Mouse (Mus musculus) kidney, postnatal 0 days (tissue): Measurements from ENCODE around the gene Nsd2. TPM values are rescaled to one million over a fixed set of nuclear protein-coding genes. Genes with fewer than 3 reads are reported as not detected.
"Not testable (repeated sequence)": the region's sequence is repeated elsewhere in the genome, so short reads cannot be mapped to it uniquely, and the experiment has no call there.

Experiments used
- ATAC-seq: fragments of 200-750 bp; cut with Nextera tagmentation; replicated peaks from 2 replicates; pipeline ENCODE4 v1.8.0; 2017; ENCODE audit warnings: low read depth, moderate number of reproducible peaks, moderate TSS enrichment, moderate library complexity; ENCODE audit not compliant: low FRiP score
- DNase-seq: peaks from one replicate; pipeline ENCODE4 v3.0.0-alpha.2; 2016; ENCODE audit warnings: low spot score
- H3K27ac ChIP-seq: fragments of 300-500 bp; sonication (generic); 2 replicates; pipeline ENCODE4 v1.5.1; 2014; ENCODE audit warnings: mild to moderate bottlenecking
- H3K27me3 ChIP-seq: fragments of 300-500 bp; sonication (generic); 2 replicates; pipeline ENCODE4 v1.6.1; 2014; ENCODE audit warnings: low read length, mixed read lengths; ENCODE audit not compliant: insufficient read depth
- H3K36me3 ChIP-seq: fragments of 300-500 bp; sonication (generic); 2 replicates; pipeline ENCODE4 v1.6.1; 2014; ENCODE audit warnings: low read length, mixed read lengths; ENCODE audit not compliant: insufficient read depth
- H3K4me1 ChIP-seq: fragments of 300-500 bp; sonication (generic); replicated peaks from 2 replicates; pipeline ENCODE4 v1.6.1; 2014; ENCODE audit warnings: antibody characterized with exemption, low read length, mixed read lengths; ENCODE audit not compliant: insufficient read depth
- H3K4me2 ChIP-seq: fragments of 300-500 bp; sonication (generic); 2 replicates; pipeline ENCODE4 v1.6.1; 2014; ENCODE audit warnings: mild to moderate bottlenecking, low read length, moderate library complexity, mixed read lengths
- H3K4me3 ChIP-seq: fragments of 300-500 bp; sonication (generic); replicated peaks from 2 replicates; pipeline ENCODE4 v1.5.1; 2014; ENCODE audit warnings: low read depth, low read length
- H3K9ac ChIP-seq: fragments of 300-500 bp; sonication (generic); 2 replicates; pipeline ENCODE4 v1.6.1; 2014; ENCODE audit warnings: low read depth, low read length
- H3K9me3 ChIP-seq: fragments of 300-500 bp; sonication (generic); replicated peaks from 2 replicates; pipeline ENCODE4 v1.6.1; 2016; ENCODE audit warnings: low read length, inconsistent platforms, mixed read lengths
- CTCF ChIP-seq: IDR thresholded peaks from 2 replicates; pipeline ENCODE4 v1.5.1; 2016; ENCODE audit warnings: antibody characterized with exemption, low read depth, mild to moderate bottlenecking, moderate library complexity
- WGBS: fragments of 180-500 bp; shearing (Covaris S2); extraction: QIAGEN DNeasy Blood & Tissue Kit; methylation state at CpG from one replicate; pipeline ENCODE4 v1.1.7; 2014; 5-methylcytosine and 5-hydroxymethylcytosine counted together
- polyA plus RNA-seq: library from polyadenylated mRNA; unstranded; fragments of >200 nt; fragmentation: Nextera tagmentation; extraction: Ambion mirVana; gene quantifications from 2 replicates; pipeline ENCODE4 v1.2.1, GENCODE M21; 2015

Gene Nsd2
- polyA plus RNA-seq, 1 experiment from 2014 or later = 21.0 TPM

- TF ChIP-seq CTCF = no peak
Measured at GRCm38 (mm10) chr5:33901278-33901677, 80.8 kb downstream of the Nsd2 start.

GRCm38 (mm10) chr5:33902696-33903095, 82.2 kb downstream of the Nsd2 start:
- Histone ChIP-seq H3K9me3 (no peaks in the 10 kb centered on the region), H3K4me1 (no peaks in the 10 kb centered on the region), H3K27me3 (no peaks in the 10 kb centered on the region), H3K36me3 (peaks cover 47% of the 10 kb centered on the region), H3K4me3 (no peak overlapping the region), H3K4me2 (no peak overlapping the region), H3K27ac (no peak overlapping the region), H3K9ac (no peak overlapping the region)
- TF ChIP-seq CTCF = no peak
- 98% methylated on average over 2 of the region's 2 CpGs for WGBS
- no peak for ATAC-seq
- no peak for DNase-seq

More at GRCm38 (mm10) chr5:33901278-33901677, 80.8 kb downstream of the Nsd2 start:
- no peak overlapping the region for H3K9ac ChIP-seq
- H3K4me2 ChIP-seq = no peak overlapping the region
- H3K27me3 ChIP-seq = no peaks in the 10 kb centered on the region
- ATAC-seq = no peak
- no peak overlapping the region for H3K4me3 ChIP-seq
- H3K27ac ChIP-seq = no peak overlapping the region
- WGBS = 79% methylated on average over 3 of the region's 3 CpGs
- H3K36me3 ChIP-seq = peaks cover 59% of the 10 kb centered on the region
- DNase-seq = no peak
- H3K9me3 ChIP-seq = no peaks in the 10 kb centered on the region
- no peaks in the 10 kb centered on the region for H3K4me1 ChIP-seq

GRCm38 (mm10) chr5:33903176-33903575, 82.7 kb downstream of the Nsd2 start:
- 88% methylated on average over 9 of the region's 9 CpGs for WGBS
- no peak overlapping the region for H3K27ac ChIP-seq
- peaks cover 47% of the 10 kb centered on the region for H3K36me3 ChIP-seq
- H3K9ac ChIP-seq = no peak overlapping the region
- no peak for TF ChIP-seq CTCF
- ATAC-seq (no peak), DNase-seq (no peak)
- H3K9me3 ChIP-seq = no peaks in the 10 kb centered on the region
- H3K27me3 ChIP-seq = no peaks in the 10 kb centered on the region
- H3K4me2 ChIP-seq = no peak overlapping the region
- no peaks in the 10 kb centered on the region for H3K4me1 ChIP-seq
- no peak overlapping the region for H3K4me3 ChIP-seq

GRCm38 (mm10) chr5:33915031-33915430, 94.5 kb downstream of the Nsd2 start:
- not testable (repeated sequence) for DNase-seq, H3K4me2 ChIP-seq, H3K4me1 ChIP-seq, H3K27me3 ChIP-seq, H3K27ac ChIP-seq, ATAC-seq, H3K4me3 ChIP-seq, H3K9me3 ChIP-seq, H3K9ac ChIP-seq
- peaks cover 35% of the 10 kb centered on the region for H3K36me3 ChIP-seq

- H3K27me3 ChIP-seq, H3K4me2 ChIP-seq, H3K9me3 ChIP-seq, H3K4me3 ChIP-seq, ATAC-seq, H3K4me1 ChIP-seq, DNase-seq, H3K9ac ChIP-seq, H3K27ac ChIP-seq: not testable (repeated sequence)
- WGBS = 94% methylated on average over 2 of the region's 2 CpGs
- H3K36me3 ChIP-seq = peaks cover 45% of the 10 kb centered on the region
Measured at GRCm38 (mm10) chr5:33916616-33917015, 96.1 kb downstream of the Nsd2 start.

- H3K27me3 ChIP-seq = no peaks in the 10 kb centered on the region
- WGBS = 91% methylated on average over 1 of the region's 1 CpGs
- H3K4me3 ChIP-seq = no peak overlapping the region
- H3K9me3 ChIP-seq = no peaks in the 10 kb centered on the region
- no peak overlapping the region for H3K27ac ChIP-seq
- TF ChIP-seq CTCF = no peak
- H3K4me1 ChIP-seq = no peaks in the 10 kb centered on the region
- no peak overlapping the region for H3K4me2 ChIP-seq
- peaks cover 43% of the 10 kb centered on the region; the same call in 1 of the 2 replicates for H3K36me3 ChIP-seq
- no peak for ATAC-seq
- no peak overlapping the region for H3K9ac ChIP-seq
- DNase-seq = no peak
Measured at GRCm38 (mm10) chr5:33919466-33919865, 98.9 kb downstream of the Nsd2 start.

- Histone ChIP-seq H3K36me3 (peaks cover 43% of the 10 kb centered on the region; the same call in 1 of the 2 replicates), H3K4me2 (no peak overlapping the region), H3K4me1 (no peaks in the 10 kb centered on the region), H3K9me3 (no peaks in the 10 kb centered on the region), H3K27ac (no peak overlapping the region), H3K9ac (no peak overlapping the region), H3K4me3 (no peak overlapping the region), H3K27me3 (no peaks in the 10 kb centered on the region)
- ATAC-seq (no peak), DNase-seq (no peak)
- WGBS = 91% methylated on average over 2 of the region's 2 CpGs
- TF ChIP-seq CTCF = no peak
Measured at GRCm38 (mm10) chr5:33920037-33920436, 99.5 kb downstream of the Nsd2 start.
